Mouse (Mus musculus) neutrophil, adult 5-6 weeks (primary cell): ENCODE data around the gene Gm16506. TPM values are rescaled to one million over a fixed set of nuclear protein-coding genes. Genes with fewer than 3 reads are reported as not detected.
"Not testable (repeated sequence)": the region's sequence is repeated elsewhere in the genome, so short reads cannot be mapped to it uniquely, and the experiment has no call there.

Experiments
- ATAC-seq: fragments of 151-379, 151-347 bp; 2 replicates; pipeline ENCODE4 v1.8.0; 2017; ENCODE audit warnings: mild to moderate bottlenecking, moderate TSS enrichment; ENCODE audit not compliant: insufficient number of reproducible peaks, poor library complexity, low FRiP score, severe bottlenecking; ENCODE audit errors: extremely low read depth
- total RNA-seq: library from RNA; stranded (forward); fragments of 200-1000 nt; gene quantifications from 2 replicates; pipeline ENCODE4 v1.2.3, GENCODE M21; 2017

Gm16506 gene
- total RNA-seq: not detected in 2 replicates

DNA sequence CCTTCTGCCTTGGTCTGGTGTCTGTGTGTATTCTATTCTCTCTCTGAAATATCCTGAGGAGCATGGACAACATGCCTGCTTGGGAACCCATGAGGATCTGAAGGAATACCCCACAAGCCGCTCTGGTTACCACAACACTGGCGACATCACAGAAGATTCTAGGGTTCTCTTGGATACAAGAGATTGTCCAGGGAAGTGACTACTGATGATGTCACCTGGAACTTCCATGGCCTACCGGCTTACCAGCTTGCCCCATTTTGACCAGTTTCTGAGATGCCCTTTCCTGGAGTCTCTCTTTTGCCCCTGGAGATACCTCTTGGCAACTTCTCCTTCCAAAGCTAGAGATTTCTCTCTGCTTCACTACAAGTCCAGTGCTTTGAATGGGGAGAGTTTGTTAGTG is at the start of gene Gm16506:
TSS of gene Gm16506 (minus strand) at position 101 of the 400 bp plus-strand sequence.
- ATAC-seq: not testable (repeated sequence)

DNA sequence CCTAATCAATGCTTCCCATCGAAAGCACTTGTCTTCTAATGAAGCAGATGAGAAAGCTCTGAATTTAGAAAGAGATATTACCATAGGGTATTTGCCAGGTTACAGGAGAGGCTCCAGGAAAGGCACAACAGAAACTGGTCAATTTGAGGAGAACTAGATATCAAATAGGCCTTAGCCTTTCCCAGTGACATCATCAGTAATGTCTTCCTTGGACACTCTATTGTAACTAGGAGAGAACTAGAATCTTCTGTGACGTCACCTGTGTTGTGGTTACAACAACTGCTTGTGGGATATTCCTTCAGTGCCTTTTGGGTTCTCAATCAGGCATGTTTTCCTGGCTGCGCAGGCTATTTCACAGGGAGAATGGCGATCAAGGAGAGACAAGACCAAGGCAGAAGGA is 20.3 kb upstream of the Gm16506 start, which contains the start of gene Gm6526:
TSS of gene Gm6526 (plus strand) at position 301 of the 400 bp plus-strand sequence.
- not testable (repeated sequence) for ATAC-seq

GRCm38 (mm10) chr14:43697621-43698020 is 29.7 kb downstream of the Gm16506 start, which contains the start of gene Gm7324:
TSS of gene Gm7324 (plus strand) at chr14:43697828.
- not testable (repeated sequence) for ATAC-seq

GRCm38 (mm10) chr14:43677099-43677498 is 50.2 kb downstream of the Gm16506 start, which contains the start of gene Gm8165:
TSS of gene Gm8165 (minus strand) at chr14:43677199.
- ATAC-seq: not testable (repeated sequence)

Other genes with a start within 250 kb of the Gm16506 start
- not detected in 2 replicates for gene Gm5799, start 183.9 kb downstream of the Gm16506 start, total RNA-seq
- not detected in 2 replicates for gene Gm17654, start 148.3 kb downstream of the Gm16506 start, total RNA-seq
- gene Gm10375, start 119.5 kb downstream of the Gm16506 start, total RNA-seq: not detected in 2 replicates
- not detected in 2 replicates for gene Gm8165, start 50.3 kb downstream of the Gm16506 start, total RNA-seq
- not detected in 2 replicates for gene Gm7324, start 29.7 kb downstream of the Gm16506 start, total RNA-seq
- not detected in 2 replicates for gene Gm6526, start 20.4 kb upstream of the Gm16506 start, total RNA-seq
- not detected in 2 replicates for gene Gm8180, start 57.3 kb upstream of the Gm16506 start, total RNA-seq
- gene Ear1, start 148.0 kb upstream of the Gm16506 start, total RNA-seq: 1.6 and 4.5 TPM in 2 replicates
- not detected in 2 replicates for gene Ear10, start 196.1 kb upstream of the Gm16506 start, total RNA-seq
- gene Gm8113, start 197.9 kb upstream of the Gm16506 start, total RNA-seq: not detected in 2 replicates
- gene Ang5, start 229.6 kb upstream of the Gm16506 start, total RNA-seq: not detected in 2 replicates